Mouse (Mus musculus): ENCODE results near the gene Casp1. TPM values are rescaled to one million over a fixed set of nuclear protein-coding genes. Genes with fewer than 3 reads are reported as not detected.

Casp1 gene
- polyA plus RNA-seq, 1 experiment from 2014 or later = 1.3 TPM

Other genes with a start within 250 kb of the Casp1 start
- gene Casp4, start 10.3 kb downstream of the Casp1 start, polyA plus RNA-seq (2015; fragmentation: Nextera tagmentation; extraction: Ambion mirVana) = 2.1 and 2.6 TPM in 2 replicates
- 5.6 and 6.6 TPM in 2 replicates for gene Casp12, start 46.9 kb downstream of the Casp1 start, polyA plus RNA-seq (2015; fragmentation: Nextera tagmentation; extraction: Ambion mirVana)

All from heart, embryonic 15.5 days (tissue).